Mouse (Mus musculus): Measurements from ENCODE around the gene Ovol1. TPM values are rescaled to one million over a fixed set of nuclear protein-coding genes. Genes with fewer than 3 reads are reported as not detected.

Gene Ovol1
- polyA plus RNA-seq, 1 experiment from 2014 or later, result 0.13 TPM

- H3K36me3 ChIP-seq (replicated peaks), result no peaks in the 10 kb centered on the region
- 74% methylated on average over 9 of the region's 9 CpGs for WGBS
- no peak for ATAC-seq (replicated peaks)
- no peak overlapping the region for H3K4me2 ChIP-seq
- no peak overlapping the region for H3K4me3 ChIP-seq
- no peaks in the 10 kb centered on the region for H3K9me3 ChIP-seq
- no peaks in the 10 kb centered on the region for H3K4me1 ChIP-seq
- H3K27ac ChIP-seq, result no peak overlapping the region
- no peaks in the 10 kb centered on the region for H3K27me3 ChIP-seq (replicated peaks)
- no peak overlapping the region for H3K9ac ChIP-seq
These were observed 28.7 kb upstream of the Ovol1 start for GRCm38 (mm10) chr19:5589159-5589558.

- H3K4me2 ChIP-seq, result no peak overlapping the region
- WGBS, result 77% methylated on average over 2 of the region's 2 CpGs
- H3K4me1 ChIP-seq, result no peaks in the 10 kb centered on the region
- H3K36me3 ChIP-seq (replicated peaks), result no peaks in the 10 kb centered on the region
- no peak overlapping the region for H3K9ac ChIP-seq
- no peak overlapping the region for H3K4me3 ChIP-seq
- no peaks in the 10 kb centered on the region for H3K9me3 ChIP-seq
- no peak for ATAC-seq (replicated peaks)
- H3K27me3 ChIP-seq (replicated peaks), result no peaks in the 10 kb centered on the region
- no peak overlapping the region for H3K27ac ChIP-seq
These were observed 21.5 kb upstream of the Ovol1 start for GRCm38 (mm10) chr19:5581995-5582394.

- Histone ChIP-seq H3K4me3 (no peak overlapping the region), H3K9me3 (no peaks in the 10 kb centered on the region), H3K36me3 (replicated peaks) (no peaks in the 10 kb centered on the region), H3K9ac (no peak overlapping the region), H3K4me2 (no peak overlapping the region), H3K4me1 (no peaks in the 10 kb centered on the region), H3K27ac (no peak overlapping the region), H3K27me3 (replicated peaks) (no peaks in the 10 kb centered on the region)
- ATAC-seq (replicated peaks), result no peak
- 90% methylated on average over 6 of the region's 6 CpGs for WGBS
These were observed 20.3 kb upstream of the Ovol1 start for GRCm38 (mm10) chr19:5580776-5581175.

DNA sequence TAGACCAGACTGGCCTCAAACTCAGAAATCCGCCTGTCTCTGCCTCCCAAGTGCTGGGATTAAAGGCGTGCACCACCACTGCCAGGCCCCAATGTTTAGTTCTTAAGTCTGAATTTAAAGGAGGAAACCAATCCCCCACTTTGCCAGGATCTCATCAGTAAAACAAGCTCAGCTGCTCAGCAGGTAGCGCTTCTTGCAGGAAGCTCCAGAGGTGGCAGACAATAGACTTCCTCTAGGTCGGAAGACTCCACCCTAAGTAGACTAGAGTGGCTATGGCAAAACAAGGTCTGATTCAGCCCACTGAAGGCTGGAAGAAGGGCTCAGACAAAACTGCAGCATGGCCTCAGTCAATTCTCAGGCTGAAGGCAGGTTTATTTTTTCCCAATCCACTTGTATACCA lies 19.5 kb upstream of the Ovol1 start:
- no peaks in the 10 kb centered on the region for H3K36me3 ChIP-seq (replicated peaks)
- H3K4me1 ChIP-seq, result no peaks in the 10 kb centered on the region
- H3K27me3 ChIP-seq (replicated peaks), result no peaks in the 10 kb centered on the region
- no peak overlapping the region for H3K9ac ChIP-seq
- H3K4me2 ChIP-seq, result no peak overlapping the region
- H3K9me3 ChIP-seq, result no peaks in the 10 kb centered on the region
- WGBS, result 69% methylated on average over 4 of the region's 4 CpGs
- no peak overlapping the region for H3K4me3 ChIP-seq
- H3K27ac ChIP-seq, result no peak overlapping the region
- no peak for ATAC-seq (replicated peaks)

DNA sequence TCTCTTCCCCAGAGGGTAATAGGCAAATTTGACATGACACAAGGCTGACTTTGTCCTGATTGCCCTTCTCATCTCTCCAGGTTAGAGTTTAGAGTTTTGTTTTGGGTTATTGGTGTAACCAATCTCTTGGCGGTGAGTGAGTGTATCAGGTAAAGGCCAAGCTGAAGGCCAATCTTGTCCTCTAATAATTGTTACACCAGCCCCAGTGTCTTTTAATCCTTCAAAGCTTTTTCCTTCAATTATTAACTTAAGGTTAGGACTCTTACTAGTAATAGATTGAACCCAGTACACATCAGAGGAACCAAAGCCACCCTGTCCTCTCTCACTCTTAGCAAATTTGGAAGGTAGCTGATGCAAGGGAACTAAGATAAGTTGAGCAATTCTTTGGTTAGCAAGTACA lies 14.9 kb upstream of the Ovol1 start:
- H3K4me3 ChIP-seq, result no peak overlapping the region
- no peak for ATAC-seq (replicated peaks)
- 97% methylated on average over 1 of the region's 1 CpGs for WGBS
- H3K27ac ChIP-seq, result no peak overlapping the region
- no peaks in the 10 kb centered on the region for H3K9me3 ChIP-seq
- no peaks in the 10 kb centered on the region for H3K27me3 ChIP-seq (replicated peaks)
- no peak overlapping the region for H3K9ac ChIP-seq
- no peak overlapping the region for H3K4me2 ChIP-seq
- H3K36me3 ChIP-seq (replicated peaks), result no peaks in the 10 kb centered on the region
- H3K4me1 ChIP-seq, result no peaks in the 10 kb centered on the region

GRCm38 (mm10) chr19:5572331-5573125 lies 12.1 kb upstream of the Ovol1 start:
- H3K4me3 ChIP-seq, result no peak overlapping the region
- H3K9me3 ChIP-seq, result no peaks in the 10 kb centered on the region
- H3K27ac ChIP-seq, result no peak overlapping the region
- peaks cover 10% of the 10 kb centered on the region for H3K4me1 ChIP-seq
- 82% methylated on average over 19 of the region's 19 CpGs for WGBS
- H3K9ac ChIP-seq, result no peak overlapping the region
- no peak overlapping the region for H3K4me2 ChIP-seq
- ATAC-seq (replicated peaks), result no peak
- no peaks in the 10 kb centered on the region for H3K36me3 ChIP-seq (replicated peaks)
- H3K27me3 ChIP-seq (replicated peaks), result no peaks in the 10 kb centered on the region

GRCm38 (mm10) chr19:5571831-5572230 lies 11.4 kb upstream of the Ovol1 start:
- Histone ChIP-seq H3K36me3 (replicated peaks) (no peaks in the 10 kb centered on the region), H3K4me3 (no peak overlapping the region), H3K9me3 (no peaks in the 10 kb centered on the region), H3K4me1 (peaks cover 16% of the 10 kb centered on the region), H3K27me3 (replicated peaks) (0 out of 2 replicates have a peak, but pooled peaks cover under 1% of the 10 kb centered on the region), H3K9ac (no peak overlapping the region), H3K4me2 (no peak overlapping the region), H3K27ac (no peak overlapping the region)
- 81% methylated on average over 5 of the region's 5 CpGs for WGBS
- ATAC-seq (replicated peaks), result no peak

GRCm38 (mm10) chr19:5570353-5571246 lies 10.2 kb upstream of the Ovol1 start:
- Histone ChIP-seq H3K27ac (no peak overlapping the region), H3K27me3 (replicated peaks) (peaks cover 10% of the 10 kb centered on the region; the same call in 1 of the 2 replicates), H3K4me3 (no peak overlapping the region), H3K9me3 (no peaks in the 10 kb centered on the region), H3K36me3 (replicated peaks) (no peaks in the 10 kb centered on the region), H3K9ac (no peak overlapping the region), H3K4me1 (peaks cover 21% of the 10 kb centered on the region), H3K4me2 (no peak overlapping the region)
- ATAC-seq (replicated peaks), result no peak
- WGBS, result 91% methylated on average over 32 of the region's 32 CpGs

DNA sequence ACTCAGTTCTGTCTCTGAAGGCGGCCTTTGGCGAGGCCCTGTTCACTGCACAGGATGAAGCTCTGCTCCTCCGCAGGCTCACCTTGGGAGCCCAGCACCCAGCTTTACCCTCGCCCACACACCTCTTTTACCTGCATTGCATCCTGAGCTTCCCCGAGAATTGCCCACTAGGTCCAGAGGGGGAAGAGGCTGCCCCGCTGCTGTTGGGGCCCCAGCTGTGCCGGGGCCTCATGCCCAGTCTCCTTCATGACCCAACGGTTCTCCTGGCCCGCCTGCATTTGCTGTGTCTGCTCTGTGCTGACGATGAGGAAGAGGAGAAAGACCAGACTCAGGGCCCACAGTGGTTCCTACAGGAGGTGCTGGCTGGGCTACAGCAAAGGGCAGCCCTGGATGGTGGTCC lies 9.1 kb upstream of the Ovol1 start:
- Histone ChIP-seq H3K9me3 (no peaks in the 10 kb centered on the region), H3K9ac (no peak overlapping the region), H3K4me1 (peaks cover 21% of the 10 kb centered on the region), H3K4me3 (no peak overlapping the region), H3K27me3 (replicated peaks) (peaks cover 13% of the 10 kb centered on the region), H3K36me3 (replicated peaks) (no peaks in the 10 kb centered on the region), H3K27ac (no peak overlapping the region), H3K4me2 (no peak overlapping the region)
- ATAC-seq (replicated peaks), result no peak
- WGBS, result 89% methylated on average over 10 of the region's 10 CpGs

DNA sequence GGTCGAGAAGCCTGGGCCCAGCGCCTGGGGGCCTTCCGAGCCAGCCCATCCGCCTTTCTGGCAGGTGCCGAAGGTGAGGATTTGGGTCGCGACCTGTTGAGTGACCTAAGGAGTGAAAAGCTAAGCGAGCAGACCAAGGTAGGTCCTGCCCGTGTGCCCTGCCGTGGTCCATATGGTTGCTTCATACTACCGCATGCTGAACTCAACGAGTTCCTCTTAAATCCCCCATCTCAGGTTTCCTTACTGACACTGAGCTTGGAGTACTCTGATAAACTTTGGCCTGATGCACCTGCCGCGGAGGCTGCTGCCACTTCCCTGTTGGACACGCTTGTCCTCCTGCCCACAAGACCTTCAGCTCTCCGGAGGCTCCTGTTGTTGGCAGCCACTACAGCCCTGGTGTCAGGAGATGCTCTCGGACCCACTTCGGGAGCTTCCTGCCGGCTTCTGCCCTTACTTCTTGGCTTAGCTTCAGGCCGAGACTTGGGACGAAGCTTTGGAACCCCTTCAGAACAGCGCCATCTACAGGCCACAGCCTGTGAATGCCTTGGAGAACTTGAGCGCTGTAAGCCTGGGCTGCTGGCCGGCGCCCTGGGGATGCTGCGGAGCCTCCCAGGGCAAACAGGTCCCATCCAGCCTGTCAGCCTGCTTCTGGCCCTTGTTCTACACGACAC lies 8.2 kb upstream of the Ovol1 start:
- peak overlapping the region; percentile 69; the same call in 1 of the 2 replicates for H3K9ac ChIP-seq
- H3K4me3 ChIP-seq, result peak overlapping the region; percentile 75
- peaks cover 21% of the 10 kb centered on the region for H3K4me1 ChIP-seq
- no peaks in the 10 kb centered on the region for H3K9me3 ChIP-seq
- H3K4me2 ChIP-seq, result peak overlapping the region; percentile 83
- peaks cover 20% of the 10 kb centered on the region for H3K27me3 ChIP-seq (replicated peaks)
- no peaks in the 10 kb centered on the region for H3K36me3 ChIP-seq (replicated peaks)
- 6% methylated on average over 27 of the region's 27 CpGs for WGBS
- peak; percentile 25 for ATAC-seq (replicated peaks)
- peak overlapping the region; percentile 85; the same call in 1 of the 2 replicates for H3K27ac ChIP-seq

GRCm38 (mm10) chr19:5567534-5568469 lies 7.4 kb upstream of the Ovol1 start, which contains the start of gene Ap5b1:
Gene Ap5b1, plus strand, starts transcription at chr19:5568025.
- Histone ChIP-seq H3K9ac (peak within 1 kb of the TSS; percentile 69), H3K36me3 (replicated peaks) (no peaks in the 10 kb centered on the region), H3K9me3 (no peaks in the 10 kb centered on the region), H3K4me2 (peak within 1 kb of the TSS; percentile 83), H3K27me3 (replicated peaks) (peaks cover 28% of the 10 kb centered on the region), H3K4me1 (peaks cover 21% of the 10 kb centered on the region), H3K27ac (peak within 1 kb of the TSS; percentile 85), H3K4me3 (peak within 1 kb of the TSS; percentile 75)
- ATAC-seq (replicated peaks), result peak; percentile 89
- under 1% methylated on average over 102 of the region's 102 CpGs for WGBS
